Mouse (Mus musculus) stomach, embryonic 15.5 days (tissue): ENCODE data around the gene Lamb2. TPM values are rescaled to one million over a fixed set of nuclear protein-coding genes. Genes with fewer than 3 reads are reported as not detected.
A peak's percentile ranks its signal among the peaks of the same experiment; 100 is the strongest.

Experiments used
- ATAC-seq: fragments of 200-750 bp; cut with Nextera tagmentation; 2 replicates; pipeline ENCODE4 v1.8.0; 2017; ENCODE audit warnings: low read depth, moderate number of reproducible peaks, moderate TSS enrichment; ENCODE audit not compliant: insufficient read depth, low FRiP score
- H3K27ac ChIP-seq: fragments of 300-500 bp; sonication (generic); 2 replicates; pipeline ENCODE4 v1.5.1; 2015; ENCODE audit warnings: mild to moderate bottlenecking, inconsistent platforms
- H3K27me3 ChIP-seq: fragments of 300-500 bp; sonication (generic); replicated peaks from 2 replicates; pipeline ENCODE4 v1.6.1; 2015; ENCODE audit warnings: inconsistent platforms
- H3K36me3 ChIP-seq: fragments of 300-500 bp; sonication (generic); 2 replicates; pipeline ENCODE4 v1.6.1; 2015; ENCODE audit warnings: inconsistent platforms
- H3K4me1 ChIP-seq: fragments of 300-500 bp; sonication (generic); 2 replicates; pipeline ENCODE4 v1.6.1; 2015; ENCODE audit warnings: inconsistent platforms
- H3K4me2 ChIP-seq: fragments of 300-500 bp; sonication (generic); 2 replicates; pipeline ENCODE4 v1.6.1; 2015; ENCODE audit warnings: mild to moderate bottlenecking, inconsistent platforms
- H3K4me3 ChIP-seq: fragments of 300-500 bp; sonication (generic); replicated peaks from 2 replicates; pipeline ENCODE4 v1.5.1; 2015; ENCODE audit warnings: inconsistent platforms
- H3K9ac ChIP-seq: fragments of 300-500 bp; sonication (generic); 2 replicates; pipeline ENCODE4 v1.6.1; 2015; ENCODE audit warnings: inconsistent platforms
- H3K9me3 ChIP-seq: fragments of 300-500 bp; sonication (generic); 2 replicates; pipeline ENCODE4 v1.6.1; 2016; ENCODE audit warnings: inconsistent platforms
- WGBS: fragments of 180-500 bp; shearing (Covaris S2); methylation state at CpG from one replicate; pipeline ENCODE4 v1.1.7; 2015; 5-methylcytosine and 5-hydroxymethylcytosine counted together
- polyA plus RNA-seq: library from polyadenylated mRNA; unstranded; fragments of >200 nt; fragmentation: Nextera tagmentation; extraction: Ambion mirVana; gene quantifications from 2 replicates; pipeline ENCODE4 v1.2.1, GENCODE M21; 2015

Lamb2 gene
- polyA plus RNA-seq = 40.5 and 46.6 TPM in 2 replicates

DNA sequence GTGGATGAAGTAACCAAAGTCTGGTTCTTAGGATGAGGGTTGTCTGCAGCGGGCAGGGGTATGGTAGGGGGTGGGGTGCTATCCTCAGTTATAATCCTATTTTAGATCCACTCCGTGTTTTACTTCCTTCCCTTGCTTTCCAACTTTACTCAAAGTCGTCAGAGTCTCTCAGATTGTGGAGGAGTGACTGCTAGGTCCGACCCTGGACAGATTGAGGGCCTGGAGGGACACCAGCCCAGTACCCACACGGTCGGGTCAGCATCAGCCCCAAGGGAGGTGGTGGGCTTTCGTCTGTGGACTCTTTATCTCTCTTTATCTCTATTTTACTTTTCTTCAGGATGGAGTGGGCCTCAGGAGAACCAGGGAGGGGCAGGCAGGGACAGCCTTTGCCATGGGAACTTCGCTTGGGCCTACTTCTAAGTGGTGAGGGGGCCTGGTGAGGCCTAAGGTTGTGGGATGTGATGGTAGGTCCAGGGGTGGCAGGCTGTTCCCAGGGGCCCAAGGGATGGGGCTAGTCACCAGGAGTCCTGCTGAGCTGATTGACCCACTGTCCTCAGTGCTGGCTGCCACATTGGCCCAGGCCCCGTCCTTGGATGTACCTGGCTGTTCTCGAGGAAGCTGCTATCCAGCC lies at the start of gene Lamb2:
Gene Lamb2 (plus strand): TSS at position 16 of the 631 bp plus-strand sequence.
- ATAC-seq = peak; percentile 45
- Histone ChIP-seq H3K27me3 (no peaks in the 10 kb centered on the region), H3K4me3 (peak within 1 kb of the TSS; percentile 61), H3K9me3 (no peaks in the 10 kb centered on the region), H3K4me1 (peaks cover 21% of the 10 kb centered on the region), H3K36me3 (peaks cover 28% of the 10 kb centered on the region; the same call in 1 of the 2 replicates), H3K4me2 (peak within 1 kb of the TSS; percentile 83), H3K27ac (peak within 1 kb of the TSS; percentile 92), H3K9ac (peak within 1 kb of the TSS; percentile 53)
- WGBS = 6% methylated on average over 10 of the region's 10 CpGs

DNA sequence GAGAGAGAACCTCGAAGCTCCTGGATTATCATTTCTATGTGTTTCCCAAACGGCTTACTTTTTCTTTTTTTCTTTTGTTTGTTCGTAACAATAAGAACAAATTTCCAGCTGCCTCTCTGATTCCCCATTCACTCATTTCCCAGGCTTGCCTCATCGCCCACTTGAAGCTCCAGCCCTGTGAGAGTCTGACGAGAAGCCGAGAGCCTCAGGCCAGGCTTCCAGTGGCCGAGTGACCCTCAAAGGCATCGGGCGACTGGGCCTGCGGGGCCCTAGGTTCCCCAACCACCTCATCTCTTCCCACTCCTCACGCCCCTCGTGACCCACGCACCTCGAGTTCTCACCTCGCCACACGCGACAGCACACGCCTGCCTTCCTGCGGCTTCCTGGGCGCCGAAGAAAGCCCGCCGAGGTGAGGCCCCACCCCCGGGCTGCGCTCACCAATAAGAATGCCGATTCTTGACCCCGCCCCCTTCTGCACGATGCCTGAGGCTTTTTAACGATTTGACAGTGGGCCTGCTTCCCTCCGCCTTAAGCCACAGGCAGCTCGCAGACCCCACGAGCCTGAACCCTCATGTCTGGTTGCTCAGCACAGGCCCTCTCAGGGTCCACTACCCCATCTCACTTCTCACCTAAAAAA lies 48.0 kb upstream of the Lamb2 start:
- 50% methylated on average over 32 of the region's 32 CpGs for WGBS
- H3K9me3 ChIP-seq = no peaks in the 10 kb centered on the region
- no peak overlapping the region for H3K9ac ChIP-seq
- no peak overlapping the region for H3K27ac ChIP-seq
- peak overlapping the region; percentile 56 for H3K4me2 ChIP-seq
- peak overlapping the region; percentile 33 for H3K4me3 ChIP-seq
- no peak for ATAC-seq
- no peaks in the 10 kb centered on the region for H3K27me3 ChIP-seq
- no peaks in the 10 kb centered on the region for H3K36me3 ChIP-seq
- no peaks in the 10 kb centered on the region for H3K4me1 ChIP-seq

DNA sequence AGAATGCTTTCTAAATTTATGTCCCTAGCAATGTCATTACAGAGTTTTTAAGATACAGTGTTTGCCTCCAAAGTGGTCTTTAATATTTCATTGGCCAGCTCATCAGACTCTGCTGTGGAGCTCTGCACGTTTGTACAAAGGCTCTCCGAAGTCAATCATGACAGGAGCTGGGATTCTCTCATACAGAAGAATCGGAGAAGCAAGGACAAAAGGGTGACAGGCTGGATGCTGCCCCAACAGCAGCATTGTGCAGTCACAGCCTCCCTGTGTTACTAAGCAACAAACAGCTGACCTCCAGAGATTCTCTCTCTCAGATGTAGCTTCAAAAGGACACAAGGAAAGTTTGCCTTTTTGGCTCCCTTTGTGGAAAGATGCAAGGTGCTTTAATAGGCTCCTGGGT lies 43.4 kb upstream of the Lamb2 start, which contains the start of gene BC048562:
Gene BC048562 (plus strand): TSS at position 301 of the 400 bp plus-strand sequence.
- Histone ChIP-seq H3K9me3 (no peaks in the 10 kb centered on the region), H3K4me3 (no peak within 1 kb of the TSS), H3K4me1 (peaks cover 2% of the 10 kb centered on the region; the same call in 1 of the 2 replicates), H3K27ac (no peak within 1 kb of the TSS), H3K27me3 (no peaks in the 10 kb centered on the region), H3K4me2 (no peak within 1 kb of the TSS), H3K36me3 (no peaks in the 10 kb centered on the region), H3K9ac (no peak within 1 kb of the TSS)
- 62% methylated on average over 3 of the region's 3 CpGs for WGBS
- ATAC-seq = no peak

DNA sequence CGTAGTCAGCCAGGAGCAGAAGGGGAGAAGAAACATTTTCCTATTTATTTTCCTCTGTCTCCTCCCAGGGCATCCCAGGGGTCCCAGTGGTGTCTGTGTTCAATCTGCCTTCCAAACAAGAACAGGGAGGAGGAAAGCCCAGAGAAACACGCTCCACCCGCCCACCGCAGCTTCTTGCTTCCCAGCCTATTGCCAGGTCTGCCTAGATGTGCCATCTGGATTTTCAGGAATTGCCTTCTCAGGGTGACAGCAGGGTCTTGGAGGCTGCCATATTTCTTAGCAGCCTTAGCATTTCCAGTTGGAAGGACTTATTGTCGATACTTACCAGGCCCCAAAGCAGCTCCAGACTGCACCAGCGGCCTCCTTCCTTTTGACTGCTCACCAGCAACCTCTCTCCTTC lies 40.4 kb upstream of the Lamb2 start:
- peaks cover 2% of the 10 kb centered on the region; the same call in 1 of the 2 replicates for H3K4me1 ChIP-seq
- no peaks in the 10 kb centered on the region for H3K27me3 ChIP-seq
- H3K27ac ChIP-seq = no peak overlapping the region
- H3K9ac ChIP-seq = no peak overlapping the region
- no peaks in the 10 kb centered on the region for H3K9me3 ChIP-seq
- no peak for ATAC-seq
- WGBS = 71% methylated on average over 6 of the region's 6 CpGs
- H3K4me3 ChIP-seq = no peak overlapping the region
- no peak overlapping the region for H3K4me2 ChIP-seq
- H3K36me3 ChIP-seq = no peaks in the 10 kb centered on the region

DNA sequence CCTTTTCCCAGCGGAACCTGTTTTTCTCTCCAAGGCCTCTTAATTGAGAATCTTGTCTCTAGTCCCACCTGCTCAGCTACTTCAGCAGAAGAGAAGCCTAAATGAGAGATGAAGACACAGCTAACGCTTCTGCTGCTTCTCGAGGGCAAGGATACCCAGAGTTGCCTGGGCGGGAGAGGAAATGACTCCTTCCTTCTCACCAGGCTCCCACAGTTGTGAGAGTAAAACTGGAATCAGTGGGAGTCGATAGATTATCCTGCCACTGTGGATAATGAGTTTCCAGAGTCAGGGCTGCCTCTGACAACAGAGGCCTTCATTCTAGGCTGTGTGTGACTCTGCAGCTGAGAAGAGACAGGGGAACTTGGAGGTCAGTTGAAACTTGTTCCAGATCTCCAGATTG lies 39.1 kb upstream of the Lamb2 start:
- Histone ChIP-seq H3K9ac (no peak overlapping the region), H3K27me3 (no peaks in the 10 kb centered on the region), H3K36me3 (no peaks in the 10 kb centered on the region), H3K4me1 (peaks cover 5% of the 10 kb centered on the region; the same call in 1 of the 2 replicates), H3K27ac (0 out of 2 replicates have a peak overlapping the region, but pooled peaks have one; percentile 0), H3K4me2 (no peak overlapping the region), H3K4me3 (no peak overlapping the region), H3K9me3 (no peaks in the 10 kb centered on the region)
- no peak for ATAC-seq
- WGBS = 73% methylated on average over 5 of the region's 5 CpGs

DNA sequence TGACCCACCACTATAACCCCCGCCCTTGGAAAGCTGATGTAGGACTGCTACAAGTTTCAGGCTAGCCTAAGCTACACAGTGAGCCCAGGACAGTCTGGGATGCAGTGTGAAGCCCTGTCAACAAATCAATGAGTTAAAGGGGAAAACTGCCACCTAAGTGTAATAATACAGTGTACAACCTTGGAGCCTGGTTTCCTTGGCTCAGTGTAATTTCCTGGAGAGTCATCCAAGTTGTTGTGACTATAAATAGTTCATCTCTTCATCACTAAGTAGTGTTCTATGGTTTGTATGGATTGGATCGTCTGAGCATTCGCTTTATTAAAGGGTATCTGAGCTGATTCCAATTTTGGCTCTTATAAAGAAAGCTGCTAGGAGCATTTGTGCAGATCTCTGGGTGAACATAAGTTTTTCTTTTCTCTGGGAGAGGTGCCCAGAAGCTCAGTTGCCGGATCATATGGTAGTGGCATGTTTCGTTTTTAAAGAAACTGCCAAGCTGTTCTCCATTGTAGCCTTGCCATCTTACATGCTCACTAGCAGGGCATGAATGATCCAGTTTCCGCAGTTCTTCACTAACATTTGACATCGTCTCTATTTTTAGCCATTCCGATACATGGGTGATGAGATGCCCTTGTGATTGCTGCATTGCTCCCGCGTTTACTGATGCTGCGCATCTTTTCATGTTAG lies 38.2 kb upstream of the Lamb2 start:
- Histone ChIP-seq H3K9ac (no peak overlapping the region), H3K4me2 (no peak overlapping the region), H3K27ac (no peak overlapping the region), H3K9me3 (no peaks in the 10 kb centered on the region), H3K27me3 (no peaks in the 10 kb centered on the region), H3K4me1 (peaks cover 8% of the 10 kb centered on the region; the same call in 1 of the 2 replicates), H3K36me3 (no peaks in the 10 kb centered on the region), H3K4me3 (no peak overlapping the region)
- 81% methylated on average over 11 of the region's 11 CpGs for WGBS
- no peak for ATAC-seq

DNA sequence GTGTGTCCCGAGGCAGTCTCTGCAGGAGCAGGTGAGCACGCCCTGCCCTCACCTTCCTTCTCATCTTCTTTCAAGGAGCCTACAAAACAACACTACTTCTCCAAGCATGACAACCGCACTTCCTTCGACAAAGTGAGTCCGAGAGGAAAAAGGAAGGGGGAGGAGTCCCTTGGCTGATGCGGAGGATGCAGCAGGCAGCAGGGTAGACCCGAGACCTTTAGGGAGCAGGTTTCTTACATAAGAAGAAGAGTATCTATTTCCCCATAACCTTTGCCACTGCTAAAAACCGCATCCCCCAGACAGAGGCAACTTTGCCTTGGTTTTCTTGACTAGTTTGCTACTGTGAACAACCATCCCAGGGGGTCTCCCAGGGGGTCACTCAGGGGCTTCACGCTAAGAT lies 34.4 kb upstream of the Lamb2 start:
- H3K4me3 ChIP-seq = no peak overlapping the region
- H3K4me1 ChIP-seq = peaks cover 14% of the 10 kb centered on the region
- ATAC-seq = no peak
- 64% methylated on average over 9 of the region's 9 CpGs for WGBS
- H3K36me3 ChIP-seq = no peaks in the 10 kb centered on the region
- no peaks in the 10 kb centered on the region for H3K9me3 ChIP-seq
- H3K27ac ChIP-seq = no peak overlapping the region
- no peaks in the 10 kb centered on the region for H3K27me3 ChIP-seq
- H3K9ac ChIP-seq = no peak overlapping the region
- H3K4me2 ChIP-seq = no peak overlapping the region

DNA sequence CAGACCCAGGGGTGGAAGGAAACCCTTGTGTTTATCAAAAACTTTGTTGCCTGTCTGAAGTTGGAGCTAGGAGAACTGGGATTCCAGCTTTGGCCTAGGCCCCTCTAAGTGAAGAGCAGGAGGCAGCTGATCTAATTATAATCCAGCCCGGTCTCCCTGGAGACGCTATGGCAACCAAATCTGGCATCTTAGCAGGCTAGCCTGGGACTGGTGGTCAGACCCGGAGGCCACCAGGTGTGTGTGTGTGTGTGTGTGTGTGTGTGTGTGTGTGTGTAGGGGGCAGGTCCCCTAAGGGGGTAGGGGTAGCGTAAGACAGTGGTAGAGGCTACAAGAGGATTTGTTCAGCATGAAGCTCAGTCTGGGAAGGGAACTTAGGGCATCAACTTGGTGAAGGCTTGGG lies 29.7 kb upstream of the Lamb2 start:
- 0 out of 2 replicates have a peak overlapping the region, but pooled peaks have one; percentile 60 for H3K4me3 ChIP-seq
- peaks cover 33% of the 10 kb centered on the region for H3K4me1 ChIP-seq
- H3K9me3 ChIP-seq = no peaks in the 10 kb centered on the region
- H3K4me2 ChIP-seq = peak overlapping the region; percentile 94
- 52% methylated on average over 4 of the region's 4 CpGs for WGBS
- no peaks in the 10 kb centered on the region for H3K27me3 ChIP-seq
- ATAC-seq = no peak
- no peaks in the 10 kb centered on the region for H3K36me3 ChIP-seq
- no peak overlapping the region for H3K9ac ChIP-seq
- H3K27ac ChIP-seq = peak overlapping the region; percentile 60; the same call in 1 of the 2 replicates

DNA sequence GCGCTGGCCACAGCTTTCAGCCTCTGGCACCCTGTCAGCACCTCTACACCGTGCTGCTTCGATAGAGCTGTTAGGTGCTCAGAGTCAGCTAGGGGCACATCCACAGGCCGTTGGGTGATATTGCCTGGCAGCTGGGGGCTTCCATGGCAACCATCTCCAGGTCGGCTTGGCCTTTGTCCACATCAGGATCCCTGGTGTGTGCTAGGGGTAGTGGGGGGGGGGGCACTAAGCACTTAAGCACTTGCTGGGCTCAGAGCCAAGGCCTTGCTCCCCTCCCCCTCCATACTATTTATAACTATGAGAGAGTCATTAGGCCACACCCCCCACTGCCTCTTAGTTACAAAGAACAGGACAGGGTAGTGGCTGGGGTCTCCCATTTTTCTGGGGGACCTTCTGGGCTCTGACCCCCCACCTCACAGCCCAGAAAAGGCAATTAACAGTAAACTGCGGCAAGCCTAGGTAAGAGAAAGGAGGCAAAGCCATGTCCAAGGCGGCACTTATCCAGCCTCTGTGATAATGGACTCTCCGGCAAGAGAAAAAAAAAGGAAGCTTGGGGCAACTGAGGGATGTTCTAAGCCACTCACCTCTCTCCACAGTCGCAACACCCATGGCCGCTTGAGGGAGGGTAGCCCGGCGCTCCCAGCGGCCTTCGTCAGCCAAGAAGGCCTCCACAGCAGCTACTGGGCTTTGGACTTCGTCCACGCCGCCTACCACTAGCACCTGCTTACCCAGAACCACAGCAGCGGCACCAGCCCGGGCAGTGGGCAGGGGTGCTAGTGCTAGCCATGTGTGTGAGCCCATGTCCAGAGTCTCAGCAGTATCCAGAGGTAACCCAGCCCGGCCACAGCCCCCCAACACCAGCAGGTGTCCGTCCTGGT lies 29.0 kb upstream of the Lamb2 start:
- H3K36me3 ChIP-seq = no peaks in the 10 kb centered on the region
- H3K4me3 ChIP-seq = peak overlapping the region; percentile 60
- ATAC-seq = peak; percentile 23
- peak overlapping the region; percentile 94 for H3K4me2 ChIP-seq
- no peaks in the 10 kb centered on the region for H3K9me3 ChIP-seq
- H3K9ac ChIP-seq = 0 out of 2 replicates have a peak overlapping the region, but pooled peaks have one; percentile 10
- WGBS = 56% methylated on average over 21 of the region's 21 CpGs
- peaks cover 30% of the 10 kb centered on the region for H3K4me1 ChIP-seq
- H3K27ac ChIP-seq = peak overlapping the region; percentile 87
- no peaks in the 10 kb centered on the region for H3K27me3 ChIP-seq

DNA sequence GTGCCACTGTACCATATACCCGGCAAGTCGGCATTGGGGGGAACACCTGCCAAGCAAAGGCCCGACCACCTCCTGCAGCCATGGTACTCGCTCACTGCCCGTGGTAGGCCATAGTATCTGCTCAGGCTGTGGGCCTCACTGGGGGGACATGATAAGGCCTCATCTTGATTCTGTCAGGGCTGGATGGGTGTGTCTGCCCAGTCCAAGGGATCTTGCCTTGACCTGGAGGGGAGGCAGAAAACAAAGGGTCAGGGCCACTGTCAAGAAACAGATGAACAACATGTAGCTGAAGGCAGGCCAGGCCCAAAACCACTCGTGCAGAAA lies 28.4 kb upstream of the Lamb2 start:
- Histone ChIP-seq H3K4me1 (peaks cover 27% of the 10 kb centered on the region), H3K27me3 (no peaks in the 10 kb centered on the region), H3K36me3 (no peaks in the 10 kb centered on the region), H3K27ac (peak overlapping the region; percentile 87), H3K4me2 (peak overlapping the region; percentile 94), H3K4me3 (peak overlapping the region; percentile 60), H3K9ac (peak overlapping the region; percentile 10; the same call in 1 of the 2 replicates), H3K9me3 (no peaks in the 10 kb centered on the region)
- ATAC-seq = no peak
- WGBS = 81% methylated on average over 6 of the region's 6 CpGs

DNA sequence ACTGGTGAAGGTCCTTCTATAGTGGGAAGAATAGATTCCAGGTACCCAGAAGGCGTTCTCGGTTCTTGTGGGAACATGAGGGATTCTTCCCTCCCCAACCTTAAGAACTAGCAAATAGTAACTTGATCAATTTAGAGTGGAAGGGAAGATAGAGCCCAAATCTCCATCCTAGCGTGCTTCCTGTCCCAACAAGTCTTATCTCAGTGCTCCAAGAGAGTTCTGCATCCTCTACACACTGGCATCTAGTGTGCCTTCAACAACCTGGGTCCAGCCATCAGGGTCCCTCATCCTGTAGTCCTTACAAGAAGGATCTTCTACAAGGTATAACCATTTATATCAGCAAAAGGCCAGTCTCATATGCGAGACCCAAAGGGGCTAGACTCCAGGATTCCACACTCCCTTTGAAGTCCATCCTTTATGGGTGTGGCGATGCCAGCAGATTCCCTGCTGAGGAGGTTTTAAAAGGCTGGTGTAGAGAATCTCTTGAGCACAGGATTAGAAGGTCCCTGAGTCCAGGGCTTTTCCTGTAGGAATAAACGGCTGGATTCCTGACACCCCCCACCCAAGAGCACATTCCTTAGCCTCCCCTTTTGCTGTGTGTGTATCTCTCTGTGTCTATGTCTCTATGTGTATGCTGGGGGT lies 27.9 kb upstream of the Lamb2 start:
- no peak for ATAC-seq
- Histone ChIP-seq H3K4me3 (peak overlapping the region; percentile 60), H3K9me3 (no peaks in the 10 kb centered on the region), H3K9ac (peak overlapping the region; percentile 47; the same call in 1 of the 2 replicates), H3K4me2 (peak overlapping the region; percentile 94), H3K27me3 (no peaks in the 10 kb centered on the region), H3K36me3 (no peaks in the 10 kb centered on the region), H3K27ac (peak overlapping the region; percentile 87), H3K4me1 (peaks cover 27% of the 10 kb centered on the region)
- WGBS = 45% methylated on average over 6 of the region's 6 CpGs
